Mouse (Mus musculus) erythroid progenitor cell, adult 5-6 weeks (primary cell): ENCODE results near the gene Chgb. TPM values are rescaled to one million over a fixed set of nuclear protein-coding genes. Genes with fewer than 3 reads are reported as not detected.

ENCODE experiments used
- ATAC-seq: replicated peaks from 2 replicates; pipeline ENCODE4 v1.8.0; 2016; ENCODE audit warnings: moderate number of reproducible peaks, mild to moderate bottlenecking, moderate TSS enrichment, inconsistent platforms; ENCODE audit not compliant: poor library complexity, low FRiP score, severe bottlenecking
- total RNA-seq, 2 experiments: library from RNA; stranded (forward) in 1 of 2; stranded (reverse) in 1 of 2; fragments of 150-400 nt in 1 of 2; fragments of 186-747, 209-891 nt in 1 of 2; gene quantifications; 2 replicates each; pipeline versions ENCODE4 v1.2.3 to v1.2.4; 2015 to 2017; ENCODE audit warnings: low replicate concordance in 2 of 2

The Chgb gene
- total RNA-seq, 2 experiments from 2014 or later = not detected

GRCm38 (mm10) chr2:132815608-132816314, 34.7 kb downstream of the Chgb start, which contains the start of the genes Trmt6 and Mcm8:
Trmt6 (minus strand) TSS chr2:132816055.
Mcm8 (plus strand) TSS chr2:132816141.
- ATAC-seq = peak; percentile 99

DNA sequence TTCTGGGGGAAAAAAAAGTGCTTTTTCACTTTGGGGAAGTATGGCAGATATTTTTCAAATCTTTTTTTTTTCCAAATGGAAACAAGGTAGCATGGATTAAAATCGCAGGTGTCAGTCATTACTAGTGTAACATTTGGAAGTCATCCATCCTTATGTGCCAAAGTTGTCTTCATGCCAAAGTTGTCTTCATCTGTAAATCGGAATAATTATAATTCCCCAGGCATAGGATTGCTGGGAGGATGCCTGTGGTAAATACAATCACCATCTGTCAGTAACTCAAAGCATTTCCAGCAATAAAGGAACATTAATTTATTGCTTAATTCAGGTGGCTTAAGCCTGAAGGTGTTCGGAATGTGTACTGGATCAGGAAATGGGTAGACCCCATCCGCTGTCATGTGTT, 60.0 kb downstream of the Chgb start:
- no peak for ATAC-seq

Other genes starting within 250 kb of the Chgb start
- gene Gpcpd1, start 193.5 kb upstream of the Chgb start, total RNA-seq (2015; ENCODE audit: low replicate concordance) = 249 and 306 TPM in 2 replicates
- gene Gpcpd1, start 193.5 kb upstream of the Chgb start, total RNA-seq (2017; ENCODE audit: low replicate concordance) = 276 and 286 TPM in 2 replicates
- gene Shld1, start 94.3 kb upstream of the Chgb start, total RNA-seq (2015; ENCODE audit: low replicate concordance) = 13.4 and 14.4 TPM in 2 replicates
- 8.1 and 9.8 TPM in 2 replicates for gene Shld1, start 94.3 kb upstream of the Chgb start, total RNA-seq (2017; ENCODE audit: low replicate concordance)
- gene Trmt6, start 34.8 kb downstream of the Chgb start, total RNA-seq (2015; ENCODE audit: low replicate concordance) = 2.9 and 12.6 TPM in 2 replicates
- gene Trmt6, start 34.8 kb downstream of the Chgb start, total RNA-seq (2017; ENCODE audit: low replicate concordance) = 4.3 and 7.7 TPM in 2 replicates
- gene Mcm8, start 34.9 kb downstream of the Chgb start, total RNA-seq (2015; ENCODE audit: low replicate concordance) = 10.9 and 13.0 TPM in 2 replicates
- gene Mcm8, start 34.9 kb downstream of the Chgb start, total RNA-seq (2017; ENCODE audit: low replicate concordance) = 2.5 and 8.3 TPM in 2 replicates
- gene Crls1, start 65.4 kb downstream of the Chgb start, total RNA-seq (2015; ENCODE audit: low replicate concordance) = 7.6 and 14.7 TPM in 2 replicates
- 1.3 and 5.8 TPM in 2 replicates for gene Crls1, start 65.4 kb downstream of the Chgb start, total RNA-seq (2017; ENCODE audit: low replicate concordance)
- gene Lrrn4, start 99.6 kb downstream of the Chgb start, total RNA-seq (2015; ENCODE audit: low replicate concordance) = not detected in 2 replicates
- gene Lrrn4, start 99.6 kb downstream of the Chgb start, total RNA-seq (2017; ENCODE audit: low replicate concordance) = 0.98 TPM in 1 of 2 replicates, not detected in the other
- not detected in 2 replicates for gene Fermt1, start 164.6 kb downstream of the Chgb start, total RNA-seq (2015; ENCODE audit: low replicate concordance)
- gene Fermt1, start 164.6 kb downstream of the Chgb start, total RNA-seq (2017; ENCODE audit: low replicate concordance) = not detected in 2 replicates